Mouse (Mus musculus) granulocyte monocyte progenitor cell, adult 5-6 weeks (primary cell): Measurements from ENCODE around the gene Sugt1. TPM values are rescaled to one million over a fixed set of nuclear protein-coding genes. Genes with fewer than 3 reads are reported as not detected.

Source experiments
- ATAC-seq: replicated peaks from 2 replicates; pipeline ENCODE4 v1.8.0; 2016; ENCODE audit warnings: mild to moderate bottlenecking, moderate TSS enrichment, inconsistent platforms; ENCODE audit not compliant: poor library complexity, severe bottlenecking
- total RNA-seq, 2 experiments: library from RNA; stranded (forward) in 1 of 2; stranded (reverse) in 1 of 2; fragments of 200-712, 200-1000 nt in 1 of 2; fragments of >200 nt in 1 of 2; fragmentation: Nextera tagmentation in 1 of 2; gene quantifications; 2 replicates each; pipeline ENCODE4 v1.2.3; 2014 to 2017

Gene Sugt1
- total RNA-seq, 2 experiments from 2014 or later = 92.4 to 116 TPM

GRCm38 (mm10) chr14:79673083-79674013 lies 85.9 kb downstream of the Sugt1 start:
- no peak for ATAC-seq

DNA sequence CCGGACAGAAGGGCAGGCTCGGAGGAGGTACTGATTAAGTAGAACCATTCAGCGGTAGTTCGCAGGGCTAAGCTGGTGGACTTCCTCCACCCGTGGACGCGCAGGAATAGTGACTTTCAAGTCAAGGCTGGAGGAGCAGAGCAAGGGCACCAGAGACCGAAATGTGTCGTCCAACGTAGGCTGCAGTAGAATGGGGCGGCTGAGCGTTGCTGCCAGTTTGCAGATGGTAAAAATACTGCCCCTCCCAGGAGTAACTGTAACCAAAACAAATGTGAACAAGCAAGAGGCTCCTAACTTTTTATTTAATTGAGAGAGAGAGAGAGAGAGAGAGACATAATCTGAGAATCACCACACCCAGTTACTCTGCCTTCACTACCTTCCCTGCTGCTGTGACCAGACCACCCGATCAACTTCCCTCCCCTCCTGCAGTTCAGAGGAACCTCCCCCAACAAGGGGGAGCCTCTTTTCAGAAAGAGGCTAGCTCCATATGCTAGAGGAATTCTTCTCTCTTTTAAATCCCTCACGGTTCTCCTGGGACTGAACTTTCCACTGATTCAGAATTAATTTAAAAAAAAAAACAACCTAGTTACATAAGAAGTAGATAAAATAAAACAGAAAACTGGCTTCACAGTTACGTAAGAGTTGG lies 89.7 kb downstream of the Sugt1 start:
- no peak for ATAC-seq

DNA sequence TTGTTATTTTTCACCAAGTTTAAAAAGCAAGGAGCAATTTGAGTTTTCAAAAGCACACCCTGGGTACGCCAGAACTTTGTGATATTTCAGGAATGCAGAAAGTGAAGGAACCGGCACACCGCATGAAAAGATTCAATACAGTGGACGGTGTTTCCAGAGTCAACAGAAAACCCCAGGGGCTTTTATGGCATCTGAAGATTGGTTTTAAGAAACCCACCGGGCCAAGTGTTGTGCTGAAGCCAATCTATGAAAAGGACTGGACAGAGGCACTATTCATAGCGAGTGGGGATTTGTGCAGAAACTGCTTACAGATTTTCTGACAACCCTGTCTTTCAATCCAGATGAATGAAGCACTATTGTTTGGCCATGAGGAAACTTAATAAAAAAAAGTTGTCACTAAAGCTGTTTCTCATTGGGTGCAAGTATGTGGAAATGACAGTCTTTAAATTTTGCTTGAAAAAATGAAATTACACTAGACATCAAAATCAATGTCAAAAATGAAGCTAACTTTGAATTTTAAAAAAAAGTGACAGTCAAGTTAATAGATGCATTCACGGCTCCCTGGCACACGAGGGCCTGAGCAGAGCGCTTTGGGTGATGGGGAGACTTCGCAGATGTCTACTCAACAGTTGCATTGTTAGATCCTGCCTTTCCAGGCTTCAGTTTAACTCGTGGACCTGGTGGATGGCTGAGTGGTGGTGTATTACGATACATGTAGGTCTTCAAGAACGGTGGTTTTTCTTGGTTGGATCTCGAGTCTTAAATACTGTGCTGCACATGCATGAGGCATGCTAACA lies 90.6 kb downstream of the Sugt1 start:
- no peak for ATAC-seq

DNA sequence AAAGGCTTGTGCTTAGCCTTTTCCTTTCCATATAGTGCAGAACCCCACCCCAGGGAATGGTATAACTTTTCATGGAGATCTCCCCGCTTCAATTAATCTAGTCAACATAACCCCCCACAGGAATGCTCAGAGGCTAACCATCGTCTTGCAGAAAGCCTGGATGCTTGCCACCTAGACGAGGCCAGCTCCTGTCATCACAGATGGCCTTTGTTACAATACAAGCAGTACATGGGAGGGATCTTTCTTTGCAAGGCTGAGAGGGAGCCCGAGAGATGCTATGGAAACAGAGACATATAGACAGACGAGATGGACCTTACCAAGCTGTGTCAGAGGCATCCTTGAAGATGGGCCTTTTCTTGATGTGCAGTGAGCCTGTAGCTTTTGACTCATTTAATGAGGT lies 93.2 kb downstream of the Sugt1 start:
- ATAC-seq = no peak

Other genes starting within 250 kb of the Sugt1 start
- 51.5 and 55.2 TPM in 2 replicates for gene Naa16, start 196.9 kb upstream of the Sugt1 start, total RNA-seq (2014; fragmentation: Nextera tagmentation)
- 47.0 and 47.3 TPM in 2 replicates for gene Naa16, start 196.9 kb upstream of the Sugt1 start, total RNA-seq (2017)
- 12.0 and 12.8 TPM in 2 replicates for gene Mtrf1, start 189.9 kb upstream of the Sugt1 start, total RNA-seq (2014; fragmentation: Nextera tagmentation)
- gene Mtrf1, start 189.9 kb upstream of the Sugt1 start, total RNA-seq (2017) = 21.0 and 31.2 TPM in 2 replicates
- 6.0 and 10.0 TPM in 2 replicates for gene Kbtbd7, start 161.2 kb upstream of the Sugt1 start, total RNA-seq (2014; fragmentation: Nextera tagmentation)
- gene Kbtbd7, start 161.2 kb upstream of the Sugt1 start, total RNA-seq (2017) = 13.9 and 15.7 TPM in 2 replicates
- 0.77 and 1.3 TPM in 2 replicates for gene Kbtbd6, start 135.9 kb upstream of the Sugt1 start, total RNA-seq (2014; fragmentation: Nextera tagmentation)
- gene Kbtbd6, start 135.9 kb upstream of the Sugt1 start, total RNA-seq (2017) = 6.2 and 7.2 TPM in 2 replicates
- gene Elf1, start 106.5 kb upstream of the Sugt1 start, total RNA-seq (2014; fragmentation: Nextera tagmentation) = 92.6 and 98.6 TPM in 2 replicates
- gene Elf1, start 106.5 kb upstream of the Sugt1 start, total RNA-seq (2017) = 178 and 188 TPM in 2 replicates
- 15.3 and 28.1 TPM in 2 replicates for gene Wbp4, start 106.2 kb upstream of the Sugt1 start, total RNA-seq (2014; fragmentation: Nextera tagmentation)
- 70.8 and 75.0 TPM in 2 replicates for gene Wbp4, start 106.2 kb upstream of the Sugt1 start, total RNA-seq (2017)
- not detected in 2 replicates for gene Cnmd, start 74.5 kb downstream of the Sugt1 start, total RNA-seq (2014; fragmentation: Nextera tagmentation)
- not detected in 2 replicates for gene Cnmd, start 74.5 kb downstream of the Sugt1 start, total RNA-seq (2017)
- not detected in 2 replicates for gene Pcdh8, start 183.6 kb downstream of the Sugt1 start, total RNA-seq (2014; fragmentation: Nextera tagmentation)
- gene Pcdh8, start 183.6 kb downstream of the Sugt1 start, total RNA-seq (2017) = not detected in 2 replicates